Mouse (Mus musculus) megakaryocyte, embryonic 14.5 days (primary cell): Measurements from ENCODE around the gene Ginm1. TPM values are rescaled to one million over a fixed set of nuclear protein-coding genes. Genes with fewer than 3 reads are reported as not detected.

ENCODE experiments used
- H3K27me3 ChIP-seq: replicated peaks from 2 replicates; pipeline ENCODE3; 2012; ENCODE audit warnings: inconsistent platforms
- H3K36me3 ChIP-seq: replicated peaks from 2 replicates; pipeline ENCODE3; 2012; ENCODE audit warnings: low read length, inconsistent platforms, mixed read lengths
- H3K4me1 ChIP-seq: 2 replicates; pipeline ENCODE4 v1.6.1; 2012; ENCODE audit warnings: inconsistent platforms
- H3K4me3 ChIP-seq: replicated peaks from 2 replicates; pipeline ENCODE3; 2012; ENCODE audit warnings: moderate library complexity, mild to moderate bottlenecking, inconsistent platforms
- H3K9me3 ChIP-seq: 2 replicates; pipeline ENCODE4 v1.6.1; 2012; ENCODE audit warnings: inconsistent platforms
- FLI1 ChIP-seq: IDR thresholded peaks from 2 replicates; pipeline ENCODE4 v1.6.1; 2012; ENCODE audit warnings: low read length, inconsistent platforms, mixed read lengths
- GATA1 ChIP-seq: IDR thresholded peaks from 3 replicates; pipeline ENCODE4 v1.6.1; 2012; ENCODE audit warnings: mixed read lengths, low read length, inconsistent platforms, borderline replicate concordance
- polyA plus RNA-seq: library from polyadenylated mRNA; stranded (reverse); fragments of >175 nt; gene quantifications from 2 replicates; pipeline ENCODE4 v1.2.3, GENCODE M21; 2012; ENCODE audit warnings: low replicate concordance; ENCODE audit not compliant: insufficient read depth

The Ginm1 gene
- polyA plus RNA-seq, 1 experiment, result 26.3 TPM

DNA sequence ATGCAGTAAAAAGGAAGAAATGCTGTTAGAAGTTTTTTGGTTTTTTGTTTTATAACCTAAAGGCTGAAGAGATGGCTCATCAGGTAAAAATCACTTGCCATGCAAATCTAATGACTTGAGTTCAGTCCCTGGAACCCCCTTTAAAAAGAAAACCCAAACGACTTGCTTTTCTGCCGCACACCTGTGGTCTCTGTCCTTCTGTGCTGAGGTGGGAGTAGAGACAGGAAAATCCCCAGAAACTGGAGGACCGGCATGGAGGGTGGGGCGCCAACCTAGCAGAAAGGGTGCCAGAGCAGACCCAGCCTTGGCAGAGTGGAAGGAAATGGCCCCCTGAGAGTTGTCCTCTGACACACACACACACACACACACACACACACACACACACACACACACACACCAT lies 26.1 kb upstream of the Ginm1 start:
- no peaks in the 10 kb centered on the region for H3K27me3 ChIP-seq
- no peak overlapping the region for H3K4me3 ChIP-seq
- H3K36me3 ChIP-seq, result peaks cover 94% of the 10 kb centered on the region
- H3K4me1 ChIP-seq, result peaks cover 3% of the 10 kb centered on the region
- TF ChIP-seq FLI1, result no peak
- TF ChIP-seq GATA1, result no peak
- no peaks in the 10 kb centered on the region for H3K9me3 ChIP-seq

DNA sequence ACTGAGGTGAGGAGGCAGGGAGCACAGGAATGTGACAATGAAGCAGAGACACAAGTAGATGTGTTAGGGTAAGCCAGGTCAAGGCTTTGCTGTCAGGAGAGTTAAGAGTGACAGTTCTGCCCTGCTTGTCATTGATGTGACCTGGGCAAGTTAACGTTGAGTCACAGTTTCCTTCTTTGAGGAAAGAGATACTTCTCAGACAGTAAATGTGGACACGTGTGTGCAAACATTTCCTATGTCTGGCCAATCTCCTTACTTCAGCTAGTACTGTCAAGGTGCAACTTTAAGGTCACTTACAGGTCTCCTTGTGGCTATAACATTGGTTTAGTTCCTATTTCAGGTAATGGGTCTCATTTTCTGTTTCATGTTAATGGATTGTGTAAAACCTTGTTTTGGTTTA lies 23.9 kb upstream of the Ginm1 start:
- Histone ChIP-seq H3K36me3 (peaks cover 98% of the 10 kb centered on the region), H3K4me3 (peak overlapping the region; percentile 39), H3K4me1 (peaks cover 3% of the 10 kb centered on the region), H3K27me3 (no peaks in the 10 kb centered on the region), H3K9me3 (no peaks in the 10 kb centered on the region)
- no peak for TF ChIP-seq GATA1
- TF ChIP-seq FLI1, result no peak

DNA sequence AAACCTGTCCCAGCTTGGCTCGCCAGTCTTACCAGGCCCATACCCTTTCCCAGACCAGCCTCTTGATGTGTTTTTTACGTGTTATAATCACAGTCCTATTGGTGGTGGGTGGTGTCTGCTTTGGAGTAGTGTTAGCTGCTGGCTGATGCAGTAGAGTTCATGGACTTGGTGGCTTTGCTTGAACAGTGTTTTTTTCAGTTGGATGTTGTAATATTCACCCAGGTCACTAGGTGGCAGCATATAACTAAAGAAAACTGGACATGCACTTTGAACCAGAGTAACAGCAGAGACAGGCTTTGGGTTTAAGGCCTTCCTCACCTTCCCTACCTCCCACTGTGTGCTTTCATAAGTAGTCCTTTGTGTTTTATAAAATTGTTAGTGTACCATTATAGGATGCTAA lies 17.3 kb upstream of the Ginm1 start:
- Histone ChIP-seq H3K4me1 (no peaks in the 10 kb centered on the region), H3K4me3 (no peak overlapping the region), H3K9me3 (no peaks in the 10 kb centered on the region), H3K36me3 (peaks cover 99% of the 10 kb centered on the region), H3K27me3 (no peaks in the 10 kb centered on the region)
- no peak for TF ChIP-seq GATA1
- TF ChIP-seq FLI1, result no peak

DNA sequence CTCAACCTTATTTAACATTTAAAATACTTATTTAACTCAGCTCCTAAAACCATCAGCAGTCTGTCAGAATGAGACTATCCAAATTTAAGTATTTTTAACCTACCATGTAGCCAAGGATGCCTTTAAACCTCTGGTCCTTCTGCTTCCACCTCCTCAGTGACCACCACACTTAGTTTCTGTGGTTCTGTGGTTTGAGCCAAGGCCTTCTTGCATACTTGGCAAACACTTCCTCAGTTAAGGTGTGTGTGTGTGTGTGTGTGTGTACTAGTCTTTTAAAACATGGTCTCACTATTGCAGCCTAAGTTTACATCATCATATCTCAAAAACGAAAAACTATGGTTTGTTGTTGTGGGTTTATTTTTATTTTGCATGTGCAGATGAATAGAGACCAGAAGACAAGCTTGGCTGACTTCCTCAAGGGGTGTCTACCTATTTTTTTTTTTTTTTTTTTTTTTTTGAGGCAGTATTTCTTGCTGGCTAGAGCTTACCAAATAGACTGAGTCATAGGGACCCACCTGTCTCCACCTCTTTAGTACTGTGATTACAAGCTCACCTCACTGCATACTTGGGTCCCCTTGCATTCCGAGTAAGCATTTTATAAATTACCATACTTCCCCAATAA lies 10.0 kb upstream of the Ginm1 start:
- no peaks in the 10 kb centered on the region for H3K27me3 ChIP-seq
- H3K4me3 ChIP-seq, result no peak overlapping the region
- H3K4me1 ChIP-seq, result no peaks in the 10 kb centered on the region
- no peak for TF ChIP-seq FLI1
- TF ChIP-seq GATA1, result no peak
- no peaks in the 10 kb centered on the region for H3K9me3 ChIP-seq
- H3K36me3 ChIP-seq, result peaks cover 95% of the 10 kb centered on the region

DNA sequence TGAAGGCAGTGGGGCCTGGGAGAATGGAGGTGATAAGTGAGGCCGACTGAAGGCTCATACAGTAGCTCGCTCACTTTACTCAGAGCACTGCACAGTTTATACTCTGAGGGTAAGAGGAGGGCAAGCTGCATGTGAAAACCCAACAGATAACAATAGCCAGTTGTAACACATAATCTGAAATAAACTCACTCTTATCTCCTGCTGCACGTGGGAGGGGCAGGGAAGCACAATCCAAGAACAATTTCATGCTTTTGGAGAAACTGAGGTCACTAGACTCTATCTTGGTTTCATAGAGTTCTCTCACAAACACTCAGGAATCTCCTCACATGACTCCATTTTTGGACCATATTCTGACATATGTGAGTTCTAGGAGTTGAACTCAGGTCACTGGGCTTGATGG lies 8.6 kb upstream of the Ginm1 start:
- Histone ChIP-seq H3K4me1 (no peaks in the 10 kb centered on the region), H3K36me3 (peaks cover 95% of the 10 kb centered on the region), H3K27me3 (no peaks in the 10 kb centered on the region), H3K9me3 (no peaks in the 10 kb centered on the region), H3K4me3 (no peak overlapping the region)
- TF ChIP-seq GATA1 (no peak), FLI1 (no peak)

DNA sequence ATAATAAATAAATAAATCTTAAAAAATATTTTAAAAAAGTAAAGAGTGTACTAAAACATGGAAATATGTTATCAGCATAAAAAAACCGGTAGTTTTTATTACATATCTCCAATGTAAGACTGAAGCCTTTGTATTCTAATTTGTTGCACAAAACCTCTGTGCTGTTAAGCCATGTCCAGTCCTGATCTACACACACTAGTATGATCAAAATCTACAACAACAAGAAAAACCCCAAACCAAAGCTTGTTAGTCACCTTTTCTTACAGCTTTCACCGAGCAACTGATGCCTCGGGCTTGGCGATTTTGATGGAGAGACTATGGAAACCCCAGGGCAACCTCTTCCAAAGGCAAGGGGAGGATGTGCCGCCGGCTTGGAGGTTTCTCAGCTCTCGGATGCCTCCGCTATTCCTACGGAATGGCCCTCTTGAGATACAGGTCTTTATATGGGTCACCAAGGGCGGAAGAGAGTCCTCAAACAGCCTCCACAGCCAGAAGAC lies 322 bp downstream of the Ginm1 start:
- TF ChIP-seq GATA1, result no peak
- TF ChIP-seq FLI1, result no peak
- Histone ChIP-seq H3K36me3 (peaks cover 40% of the 10 kb centered on the region), H3K4me1 (peaks cover 24% of the 10 kb centered on the region)

DNA sequence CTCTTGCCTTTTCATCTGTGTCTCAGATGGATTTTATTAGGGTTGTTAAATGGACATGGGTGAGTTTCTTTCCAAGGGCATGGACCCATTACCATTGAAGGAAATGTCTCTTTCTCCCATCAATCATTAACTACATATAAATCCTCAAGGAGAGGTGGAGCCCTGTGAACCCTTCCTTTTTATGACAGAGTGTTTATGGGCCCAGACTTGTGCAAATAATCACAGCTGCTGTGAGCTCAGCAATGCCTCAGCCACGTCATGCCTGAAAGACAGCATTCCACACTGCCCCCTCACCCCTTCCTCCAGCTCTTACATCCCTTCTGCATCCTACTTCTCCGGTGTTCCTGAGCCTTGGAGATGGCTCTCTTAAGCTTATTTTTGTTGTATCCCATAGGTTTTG lies 5.3 kb downstream of the Ginm1 start:
- peaks cover 18% of the 10 kb centered on the region for H3K36me3 ChIP-seq
- TF ChIP-seq GATA1, result no peak
- no peak for TF ChIP-seq FLI1
- peaks cover 47% of the 10 kb centered on the region for H3K4me1 ChIP-seq
- no peak overlapping the region for H3K4me3 ChIP-seq
- H3K9me3 ChIP-seq, result no peaks in the 10 kb centered on the region
- H3K27me3 ChIP-seq, result no peaks in the 10 kb centered on the region

More for the DNA sequence above, 322 bp downstream of the Ginm1 start:
- H3K4me3 ChIP-seq, result peak overlapping the region; percentile 95
- H3K9me3 ChIP-seq, result no peaks in the 10 kb centered on the region
- H3K27me3 ChIP-seq, result no peaks in the 10 kb centered on the region

DNA sequence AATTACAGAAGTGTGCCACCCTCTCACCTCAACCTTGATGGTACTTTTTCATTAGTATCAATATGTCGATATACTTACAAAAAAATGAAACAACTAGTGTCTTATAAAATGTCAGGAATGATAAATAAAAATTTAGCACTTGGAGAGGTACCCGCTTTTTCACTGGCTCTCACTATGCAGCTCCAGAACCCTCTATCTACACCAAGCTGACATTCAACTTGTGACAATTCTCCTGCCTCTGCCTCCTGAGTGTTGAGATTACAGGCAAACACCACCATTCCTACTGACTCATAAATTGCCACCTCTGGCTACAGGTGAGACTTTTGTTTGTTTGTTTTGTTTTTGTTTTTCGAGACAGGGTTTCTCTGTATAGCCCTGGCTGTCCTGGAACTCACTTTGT lies 11.4 kb downstream of the Ginm1 start:
- H3K36me3 ChIP-seq, result peaks cover 27% of the 10 kb centered on the region
- TF ChIP-seq FLI1 (no peak), GATA1 (no peak)
- no peaks in the 10 kb centered on the region for H3K27me3 ChIP-seq
- H3K4me1 ChIP-seq, result peaks cover 62% of the 10 kb centered on the region
- no peaks in the 10 kb centered on the region for H3K9me3 ChIP-seq
- peak overlapping the region; percentile 97 for H3K4me3 ChIP-seq

DNA sequence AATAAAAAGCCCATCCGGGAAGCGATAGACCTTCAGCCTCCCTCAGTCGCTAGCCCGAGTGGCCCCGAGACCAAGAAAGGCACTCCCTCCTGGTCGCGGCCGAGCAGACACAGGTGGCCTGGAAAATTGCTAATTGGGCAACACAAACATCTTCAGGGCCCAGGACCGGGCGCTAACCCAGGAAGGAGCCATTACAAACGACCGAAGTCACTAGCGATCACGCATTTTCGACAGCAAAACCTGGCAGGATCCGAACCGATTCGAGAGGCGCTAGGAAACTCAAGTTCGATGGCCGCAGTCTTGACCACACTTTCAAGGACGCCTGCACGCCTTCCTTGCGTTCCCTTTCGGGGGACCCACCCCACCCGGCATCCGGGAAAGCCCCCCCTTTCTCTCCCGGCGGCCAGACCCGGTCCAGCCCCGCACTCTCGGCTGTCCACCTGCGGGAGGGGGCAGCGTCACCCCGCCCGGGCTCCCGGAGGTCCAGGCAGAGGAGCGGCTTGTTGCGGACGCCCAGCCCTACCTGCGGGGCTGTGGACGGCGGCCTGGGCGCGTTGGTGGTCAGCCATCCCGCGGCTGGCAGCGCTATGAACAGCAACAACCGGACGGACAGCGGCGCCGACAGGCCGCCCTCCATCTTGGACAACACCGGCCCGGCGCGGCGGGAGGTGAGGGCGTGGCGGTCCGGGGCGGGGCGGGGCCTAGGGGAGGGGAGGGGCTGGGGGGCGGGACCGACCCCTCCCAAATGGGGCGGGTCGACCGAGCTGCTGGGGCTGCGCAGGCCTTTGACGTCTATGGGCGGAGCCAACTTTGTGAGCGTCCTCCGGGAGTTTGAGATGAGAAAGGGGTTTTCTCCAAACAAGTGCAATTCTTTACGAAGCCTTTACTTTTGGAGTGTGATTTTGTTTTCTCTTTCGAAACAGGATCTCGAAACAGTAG lies 12.1 kb downstream of the Ginm1 start:
- peaks cover 34% of the 10 kb centered on the region for H3K36me3 ChIP-seq
- peaks cover 57% of the 10 kb centered on the region for H3K4me1 ChIP-seq
- TF ChIP-seq GATA1, result no peak
- TF ChIP-seq FLI1, result no peak
- H3K27me3 ChIP-seq, result no peaks in the 10 kb centered on the region
- peak overlapping the region; percentile 97 for H3K4me3 ChIP-seq
- no peaks in the 10 kb centered on the region for H3K9me3 ChIP-seq

DNA sequence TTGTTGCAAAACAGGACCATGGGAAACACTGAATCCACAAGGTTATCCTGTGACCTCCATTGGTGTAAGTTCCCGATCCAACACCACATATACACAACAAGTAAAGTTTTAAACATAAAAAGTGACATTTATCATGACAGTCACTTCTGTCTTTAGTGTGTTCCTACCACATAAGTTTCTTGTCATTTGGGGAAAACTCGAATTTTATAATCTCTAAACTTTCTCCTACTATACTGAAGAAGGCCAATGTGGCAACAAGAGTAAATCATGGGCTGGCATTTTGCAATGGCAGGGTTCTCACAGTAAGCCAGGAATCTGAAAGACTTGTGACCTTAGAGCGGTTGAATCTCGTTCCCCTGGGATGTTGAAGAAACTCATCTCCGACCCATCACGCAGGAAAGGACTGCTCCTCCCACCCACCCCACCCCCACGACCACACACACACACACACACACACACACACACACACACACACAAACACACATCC lies 12.8 kb downstream of the Ginm1 start:
- Histone ChIP-seq H3K27me3 (no peaks in the 10 kb centered on the region), H3K36me3 (peaks cover 41% of the 10 kb centered on the region)
- TF ChIP-seq FLI1, result no peak
- no peak for TF ChIP-seq GATA1

More for the DNA sequence above, 12.8 kb downstream of the Ginm1 start:
- peaks cover 50% of the 10 kb centered on the region for H3K4me1 ChIP-seq
- no peaks in the 10 kb centered on the region for H3K9me3 ChIP-seq
- H3K4me3 ChIP-seq, result peak overlapping the region; percentile 97
